Mouse (Mus musculus): ENCODE measurements around the gene Trmt6. TPM values are rescaled to one million over a fixed set of nuclear protein-coding genes. Genes with fewer than 3 reads are reported as not detected.
A peak's percentile ranks its signal among the peaks of the same experiment; 100 is the strongest.

The Trmt6 gene
- polyA plus RNA-seq, 1 experiment from 2014 or later = 31.8 TPM

GRCm38 (mm10) chr2:132846407-132847358 is 30.8 kb upstream of the Trmt6 start, which contains the start of gene Crls1:
Gene Crls1, plus strand, starts transcription at chr2:132846666.
- no peaks in the 10 kb centered on the region; the same call in none of the 2 replicates for H3K36me3 ChIP-seq (ENCODE audit: control insufficient read depth, insufficient read depth, low read length)
- under 1% methylated on average over 90 of the region's 96 CpGs for WGBS

GRCm38 (mm10) chr2:132841071-132841470 is 25.2 kb upstream of the Trmt6 start:
- ATAC-seq (ENCODE audit: low FRiP score) (no peak), DNase-seq (ENCODE audit: low spot score, missing footprints) (no peak)
- Histone ChIP-seq H3K9me3 (ENCODE audit: control insufficient read depth, low read length) (no peaks in the 10 kb centered on the region), H3K9ac (ENCODE audit: low read length) (no peak overlapping the region), H3K4me3 (ENCODE audit: low read depth, low read length) (no peak overlapping the region), H3K36me3 (ENCODE audit: control insufficient read depth, insufficient read depth, low read length) (no peaks in the 10 kb centered on the region; the same call in 1 of the 2 replicates), H3K4me2 (no peak overlapping the region), H3K4me1 (ENCODE audit: control insufficient read depth, insufficient read depth, low read length) (no peaks in the 10 kb centered on the region), H3K27ac (ENCODE audit: low read depth, low read length) (no peak overlapping the region), H3K27me3 (ENCODE audit: control insufficient read depth, insufficient read depth, low read length) (no peaks in the 10 kb centered on the region)
- WGBS = 96% methylated on average over 4 of the region's 4 CpGs

More at GRCm38 (mm10) chr2:132846407-132847358, 30.8 kb upstream of the Trmt6 start, which contains the start of gene Crls1:
- H3K9ac ChIP-seq (ENCODE audit: low read length) = peak within 1 kb of the TSS; percentile 91
- H3K27me3 ChIP-seq (ENCODE audit: control insufficient read depth, insufficient read depth, low read length) = no peaks in the 10 kb centered on the region
- ATAC-seq (ENCODE audit: low FRiP score) = peak; percentile 92
- DNase-seq (ENCODE audit: low spot score, missing footprints) = peak; percentile 100
- H3K27ac ChIP-seq (ENCODE audit: low read depth, low read length) = peak within 1 kb of the TSS; percentile 20; the same call in 1 of the 2 replicates
- H3K4me1 ChIP-seq (ENCODE audit: control insufficient read depth, insufficient read depth, low read length) = peaks cover 10% of the 10 kb centered on the region
- peak within 1 kb of the TSS; percentile 95 for H3K4me3 ChIP-seq (ENCODE audit: low read depth, low read length)
- no peaks in the 10 kb centered on the region for H3K9me3 ChIP-seq (ENCODE audit: control insufficient read depth, low read length)
- peak within 1 kb of the TSS; percentile 85 for H3K4me2 ChIP-seq

- ATAC-seq (ENCODE audit: low FRiP score) = no peak
- H3K4me3 ChIP-seq (ENCODE audit: low read depth, low read length) = no peak overlapping the region
- H3K9ac ChIP-seq (ENCODE audit: low read length) = no peak overlapping the region
- no peak overlapping the region for H3K4me2 ChIP-seq
- 92% methylated on average over 2 of the region's 2 CpGs for WGBS
- peaks cover 15% of the 10 kb centered on the region for H3K36me3 ChIP-seq (ENCODE audit: control insufficient read depth, insufficient read depth, low read length)
- DNase-seq (ENCODE audit: low spot score, missing footprints) = no peak
- H3K9me3 ChIP-seq (ENCODE audit: control insufficient read depth, low read length) = no peaks in the 10 kb centered on the region
- H3K27me3 ChIP-seq (ENCODE audit: control insufficient read depth, insufficient read depth, low read length) = no peaks in the 10 kb centered on the region
- H3K27ac ChIP-seq (ENCODE audit: low read depth, low read length) = no peak overlapping the region
- H3K4me1 ChIP-seq (ENCODE audit: control insufficient read depth, insufficient read depth, low read length) = no peaks in the 10 kb centered on the region
Observed at GRCm38 (mm10) chr2:132802976-132803375, 12.9 kb downstream of the Trmt6 start.

- 82% methylated on average over 7 of the region's 7 CpGs for WGBS
- H3K4me1 ChIP-seq (ENCODE audit: control insufficient read depth, insufficient read depth, low read length) = no peaks in the 10 kb centered on the region
Observed at GRCm38 (mm10) chr2:132794204-132794586, 21.7 kb downstream of the Trmt6 start.

GRCm38 (mm10) chr2:132793441-132794203 is 22.2 kb downstream of the Trmt6 start:
- H3K9me3 ChIP-seq (ENCODE audit: control insufficient read depth, low read length) = no peaks in the 10 kb centered on the region
- no peaks in the 10 kb centered on the region for H3K27me3 ChIP-seq (ENCODE audit: control insufficient read depth, insufficient read depth, low read length)
- H3K4me2 ChIP-seq = no peak overlapping the region
- no peak overlapping the region for H3K27ac ChIP-seq (ENCODE audit: low read depth, low read length)
- no peaks in the 10 kb centered on the region for H3K36me3 ChIP-seq (ENCODE audit: control insufficient read depth, insufficient read depth, low read length)
- ATAC-seq (ENCODE audit: low FRiP score) (no peak), DNase-seq (ENCODE audit: low spot score, missing footprints) (no peak)
- no peak overlapping the region for H3K4me3 ChIP-seq (ENCODE audit: low read depth, low read length)
- no peaks in the 10 kb centered on the region for H3K4me1 ChIP-seq (ENCODE audit: control insufficient read depth, insufficient read depth, low read length)
- 90% methylated on average over 19 of the region's 19 CpGs for WGBS
- no peak overlapping the region for H3K9ac ChIP-seq (ENCODE audit: low read length)

More at GRCm38 (mm10) chr2:132794204-132794586, 21.7 kb downstream of the Trmt6 start:
- H3K9me3 ChIP-seq (ENCODE audit: control insufficient read depth, low read length) = no peaks in the 10 kb centered on the region
- H3K27ac ChIP-seq (ENCODE audit: low read depth, low read length) = no peak overlapping the region
- ATAC-seq (ENCODE audit: low FRiP score) (no peak), DNase-seq (ENCODE audit: low spot score, missing footprints) (no peak)
- H3K27me3 ChIP-seq (ENCODE audit: control insufficient read depth, insufficient read depth, low read length) = no peaks in the 10 kb centered on the region
- no peak overlapping the region for H3K4me3 ChIP-seq (ENCODE audit: low read depth, low read length)
- no peaks in the 10 kb centered on the region for H3K36me3 ChIP-seq (ENCODE audit: control insufficient read depth, insufficient read depth, low read length)
- H3K9ac ChIP-seq (ENCODE audit: low read length) = no peak overlapping the region
- H3K4me2 ChIP-seq = no peak overlapping the region

GRCm38 (mm10) chr2:132784039-132784438 is 31.8 kb downstream of the Trmt6 start:
- H3K4me3 ChIP-seq (ENCODE audit: low read depth, low read length) = no peak overlapping the region
- DNase-seq (ENCODE audit: low spot score, missing footprints) (no peak), ATAC-seq (ENCODE audit: low FRiP score) (no peak)
- no peak overlapping the region for H3K4me2 ChIP-seq
- H3K36me3 ChIP-seq (ENCODE audit: control insufficient read depth, insufficient read depth, low read length) = no peaks in the 10 kb centered on the region
- H3K27ac ChIP-seq (ENCODE audit: low read depth, low read length) = no peak overlapping the region
- no peaks in the 10 kb centered on the region for H3K9me3 ChIP-seq (ENCODE audit: control insufficient read depth, low read length)
- 82% methylated on average over 6 of the region's 6 CpGs for WGBS
- H3K9ac ChIP-seq (ENCODE audit: low read length) = no peak overlapping the region
- H3K27me3 ChIP-seq (ENCODE audit: control insufficient read depth, insufficient read depth, low read length) = no peaks in the 10 kb centered on the region
- peaks cover 2% of the 10 kb centered on the region; the same call in 1 of the 2 replicates for H3K4me1 ChIP-seq (ENCODE audit: control insufficient read depth, insufficient read depth, low read length)

GRCm38 (mm10) chr2:132781439-132782068 is 34.3 kb downstream of the Trmt6 start:
- Histone ChIP-seq H3K27ac (ENCODE audit: low read depth, low read length) (peak overlapping the region; percentile 56), H3K27me3 (ENCODE audit: control insufficient read depth, insufficient read depth, low read length) (no peaks in the 10 kb centered on the region), H3K9me3 (ENCODE audit: control insufficient read depth, low read length) (no peaks in the 10 kb centered on the region), H3K4me1 (ENCODE audit: control insufficient read depth, insufficient read depth, low read length) (peaks cover 6% of the 10 kb centered on the region; the same call in 1 of the 2 replicates), H3K4me2 (peak overlapping the region; percentile 65), H3K9ac (ENCODE audit: low read length) (peak overlapping the region; percentile 41), H3K36me3 (ENCODE audit: control insufficient read depth, insufficient read depth, low read length) (no peaks in the 10 kb centered on the region), H3K4me3 (ENCODE audit: low read depth, low read length) (peak overlapping the region; percentile 38)
- peak; percentile 99 for ATAC-seq (ENCODE audit: low FRiP score)
- WGBS = under 1% methylated on average over 40 of the region's 41 CpGs
- peak; percentile 99 for DNase-seq (ENCODE audit: low spot score, missing footprints)

GRCm38 (mm10) chr2:132780978-132781377 is 34.9 kb downstream of the Trmt6 start, which contains the start of gene Chgb:
Gene Chgb, plus strand, starts transcription at chr2:132781278.
- no peak for DNase-seq (ENCODE audit: low spot score, missing footprints)
- H3K9ac ChIP-seq (ENCODE audit: low read length) = peak within 1 kb of the TSS; percentile 41

More at GRCm38 (mm10) chr2:132780978-132781377, 34.9 kb downstream of the Trmt6 start, which contains the start of gene Chgb:
- peak within 1 kb of the TSS; percentile 38 for H3K4me3 ChIP-seq (ENCODE audit: low read depth, low read length)
- no peaks in the 10 kb centered on the region for H3K27me3 ChIP-seq (ENCODE audit: control insufficient read depth, insufficient read depth, low read length)
- no peaks in the 10 kb centered on the region for H3K36me3 ChIP-seq (ENCODE audit: control insufficient read depth, insufficient read depth, low read length)
- 9% methylated on average over 4 of the region's 4 CpGs for WGBS
- peak within 1 kb of the TSS; percentile 56 for H3K27ac ChIP-seq (ENCODE audit: low read depth, low read length)
- H3K4me1 ChIP-seq (ENCODE audit: control insufficient read depth, insufficient read depth, low read length) = peaks cover 6% of the 10 kb centered on the region; the same call in 1 of the 2 replicates
- H3K9me3 ChIP-seq (ENCODE audit: control insufficient read depth, low read length) = no peaks in the 10 kb centered on the region
- ATAC-seq (ENCODE audit: low FRiP score) = no peak
- peak within 1 kb of the TSS; percentile 65 for H3K4me2 ChIP-seq
